Mouse (Mus musculus): Measurements from ENCODE around the gene Gpc5. TPM values are rescaled to one million over a fixed set of nuclear protein-coding genes. Genes with fewer than 3 reads are reported as not detected.

Gpc5 gene
- polyA plus RNA-seq (2012; rRNA removed) = 17.0 and 23.0 TPM in 2 replicates

- TF ChIP-seq CTCF (IDR thresholded peaks at IDR 0.05; ENCODE audit: borderline replicate concordance, insufficient read depth, low read depth, low read length) = no peak
- TF ChIP-seq POLR2A (IDR thresholded peaks at IDR 0.05; ENCODE audit: borderline replicate concordance, insufficient read depth, low read length) = no peak
- DNase-seq = peak; percentile 87
- Histone ChIP-seq H3K4me3 (replicated peaks; ENCODE audit: insufficient read depth, low read depth, low read length) (peak within 1 kb of the TSS; percentile 61), H3K4me1 (ENCODE audit: control insufficient read depth, insufficient read depth, low read length) (no peaks in the 10 kb centered on the region), H3K27ac (ENCODE audit: insufficient read depth, low read length) (no peak within 1 kb of the TSS), H3K27me3 (ENCODE audit: control insufficient read depth, insufficient read depth, low read length) (no peaks in the 10 kb centered on the region; the same call in 1 of the 2 replicates)
- 0% methylated on average over 31 of the region's 31 CpGs for WGBS
Measured at GRCm38 (mm10) chr14:115092081-115092480, at the start of gene Gpc5. Gpc5 (plus strand) TSS chr14:115092215.

DNA sequence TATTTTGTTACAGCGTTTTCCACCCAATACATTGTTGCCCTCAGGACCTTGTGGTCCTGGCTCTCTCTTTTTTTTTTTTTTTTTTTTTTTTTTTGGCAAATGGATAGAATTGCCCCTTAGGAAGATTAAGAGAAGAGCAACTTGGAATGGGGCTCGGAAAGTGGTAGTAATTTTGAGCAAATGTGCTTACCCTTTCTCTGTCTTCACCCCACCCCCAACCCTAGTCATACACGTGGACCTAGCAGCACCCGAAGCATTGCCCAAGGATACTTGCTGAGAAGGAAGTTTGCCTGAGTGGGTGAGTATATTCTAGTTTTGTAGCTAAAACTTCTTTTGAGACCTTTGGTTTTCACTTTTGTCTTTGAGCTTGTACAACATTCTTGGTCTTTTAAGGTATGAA lies 49.4 kb upstream of the Gpc5 start:
- peak in 1 of 2 experiments; percentile 12 for DNase-seq
- Histone ChIP-seq H3K4me1 (ENCODE audit: control insufficient read depth, insufficient read depth, low read length) (no peaks in the 10 kb centered on the region), H3K27ac (ENCODE audit: insufficient read depth, low read length) (no peak overlapping the region), H3K27me3 (ENCODE audit: control insufficient read depth, insufficient read depth, low read length) (peaks cover 1% of the 10 kb centered on the region; the same call in 1 of the 2 replicates), H3K4me3 (replicated peaks; ENCODE audit: insufficient read depth, low read depth, low read length) (no peak overlapping the region)
- TF ChIP-seq CTCF (IDR thresholded peaks at IDR 0.05; ENCODE audit: borderline replicate concordance, insufficient read depth, low read depth, low read length) = no peak
- no peak for TF ChIP-seq POLR2A (IDR thresholded peaks at IDR 0.05; ENCODE audit: borderline replicate concordance, insufficient read depth, low read length)
- WGBS = 7% methylated on average over 4 of the region's 4 CpGs

- Histone ChIP-seq H3K4me3 (replicated peaks; ENCODE audit: insufficient read depth, low read depth, low read length) (no peak overlapping the region), H3K27me3 (ENCODE audit: control insufficient read depth, insufficient read depth, low read length) (peaks cover 1% of the 10 kb centered on the region; the same call in 1 of the 2 replicates), H3K4me1 (ENCODE audit: control insufficient read depth, insufficient read depth, low read length) (no peaks in the 10 kb centered on the region), H3K27ac (ENCODE audit: insufficient read depth, low read length) (no peak overlapping the region)
- 89% methylated on average over 5 of the region's 5 CpGs for WGBS
- TF ChIP-seq POLR2A (IDR thresholded peaks at IDR 0.05; ENCODE audit: borderline replicate concordance, insufficient read depth, low read length) = no peak
- TF ChIP-seq CTCF (IDR thresholded peaks at IDR 0.05; ENCODE audit: borderline replicate concordance, insufficient read depth, low read depth, low read length) = no peak
- DNase-seq = no peak
Measured at GRCm38 (mm10) chr14:115044016-115044415, 48.0 kb upstream of the Gpc5 start.

GRCm38 (mm10) chr14:115045712-115046111 lies 46.3 kb upstream of the Gpc5 start:
- H3K27ac ChIP-seq (ENCODE audit: insufficient read depth, low read length) = no peak overlapping the region
- no peak overlapping the region for H3K4me3 ChIP-seq (replicated peaks; ENCODE audit: insufficient read depth, low read depth, low read length)
- H3K27me3 ChIP-seq (ENCODE audit: control insufficient read depth, insufficient read depth, low read length) = peaks cover 1% of the 10 kb centered on the region; the same call in 1 of the 2 replicates
- 85% methylated on average over 3 of the region's 3 CpGs for WGBS
- TF ChIP-seq POLR2A (IDR thresholded peaks at IDR 0.05; ENCODE audit: borderline replicate concordance, insufficient read depth, low read length) (no peak), CTCF (IDR thresholded peaks at IDR 0.05; ENCODE audit: borderline replicate concordance, insufficient read depth, low read depth, low read length) (no peak)
- no peaks in the 10 kb centered on the region for H3K4me1 ChIP-seq (ENCODE audit: control insufficient read depth, insufficient read depth, low read length)
- DNase-seq = no peak

GRCm38 (mm10) chr14:115047316-115047715 lies 44.7 kb upstream of the Gpc5 start:
- TF ChIP-seq CTCF (IDR thresholded peaks at IDR 0.05; ENCODE audit: borderline replicate concordance, insufficient read depth, low read depth, low read length) (no peak), POLR2A (IDR thresholded peaks at IDR 0.05; ENCODE audit: borderline replicate concordance, insufficient read depth, low read length) (no peak)
- Histone ChIP-seq H3K27me3 (ENCODE audit: control insufficient read depth, insufficient read depth, low read length) (no peaks in the 10 kb centered on the region), H3K4me1 (ENCODE audit: control insufficient read depth, insufficient read depth, low read length) (no peaks in the 10 kb centered on the region), H3K4me3 (replicated peaks; ENCODE audit: insufficient read depth, low read depth, low read length) (no peak overlapping the region), H3K27ac (ENCODE audit: insufficient read depth, low read length) (no peak overlapping the region)
- 94% methylated on average over 3 of the region's 3 CpGs for WGBS
- DNase-seq = no peak

DNA sequence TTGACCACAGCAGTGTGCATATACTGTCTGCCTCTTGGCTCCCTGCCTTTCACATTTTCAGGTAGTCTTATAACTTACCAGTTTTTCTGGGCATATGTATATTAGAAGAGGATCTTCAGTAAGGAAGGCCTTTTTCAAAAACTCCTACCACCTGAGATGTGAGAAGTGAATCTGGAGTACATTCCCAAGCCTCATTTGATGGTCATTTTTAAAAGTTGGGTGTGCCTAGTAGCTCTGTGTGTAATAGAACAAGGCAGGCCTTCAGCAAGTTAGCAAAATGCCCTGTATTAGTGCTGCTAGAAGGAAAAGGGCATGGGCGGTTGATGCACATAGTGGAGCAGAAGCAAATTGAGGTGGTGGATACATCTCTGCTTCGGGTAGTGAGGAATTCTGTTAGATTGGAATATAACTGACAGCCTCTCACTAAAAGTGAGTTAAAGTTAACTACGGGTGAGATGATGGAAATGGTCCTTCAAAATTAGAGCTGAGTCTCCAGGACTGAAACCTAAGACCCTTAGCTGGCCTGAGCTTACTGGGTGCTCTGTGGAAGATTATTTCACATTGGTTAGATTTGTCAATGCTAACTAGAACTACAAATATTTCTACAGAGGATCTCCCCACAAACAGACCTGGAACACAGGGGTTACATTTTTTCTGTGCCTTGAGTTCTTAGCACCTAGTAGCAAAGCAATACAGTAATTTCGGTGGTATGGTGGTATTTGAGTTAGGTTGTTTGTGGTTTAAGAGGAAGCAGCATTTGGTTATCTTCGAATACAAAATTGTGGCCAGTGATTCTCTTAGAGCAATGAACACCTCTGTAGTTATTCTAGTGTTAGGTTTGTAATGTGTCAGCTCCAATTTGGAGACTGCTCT lies 43.8 kb upstream of the Gpc5 start:
- Histone ChIP-seq H3K27me3 (ENCODE audit: control insufficient read depth, insufficient read depth, low read length) (no peaks in the 10 kb centered on the region), H3K4me3 (replicated peaks; ENCODE audit: insufficient read depth, low read depth, low read length) (no peak overlapping the region), H3K4me1 (ENCODE audit: control insufficient read depth, insufficient read depth, low read length) (no peaks in the 10 kb centered on the region), H3K27ac (ENCODE audit: insufficient read depth, low read length) (no peak overlapping the region)
- WGBS = 76% methylated on average over 5 of the region's 5 CpGs
- TF ChIP-seq CTCF (IDR thresholded peaks at IDR 0.05; ENCODE audit: borderline replicate concordance, insufficient read depth, low read depth, low read length) = no peak
- no peak for DNase-seq

- DNase-seq = no peak
- Histone ChIP-seq H3K4me3 (replicated peaks; ENCODE audit: insufficient read depth, low read depth, low read length) (no peak overlapping the region), H3K4me1 (ENCODE audit: control insufficient read depth, insufficient read depth, low read length) (no peaks in the 10 kb centered on the region), H3K27me3 (ENCODE audit: control insufficient read depth, insufficient read depth, low read length) (no peaks in the 10 kb centered on the region), H3K27ac (ENCODE audit: insufficient read depth, low read length) (no peak overlapping the region)
- TF ChIP-seq POLR2A (IDR thresholded peaks at IDR 0.05; ENCODE audit: borderline replicate concordance, insufficient read depth, low read length) = no peak
- no peak for TF ChIP-seq CTCF (IDR thresholded peaks at IDR 0.05; ENCODE audit: borderline replicate concordance, insufficient read depth, low read depth, low read length)
- 55% methylated on average over 5 of the region's 5 CpGs for WGBS
Measured at GRCm38 (mm10) chr14:115048863-115049566, 43.0 kb upstream of the Gpc5 start.
